Mouse (Mus musculus): ENCODE data around the gene E330034G19Rik.

DNA sequence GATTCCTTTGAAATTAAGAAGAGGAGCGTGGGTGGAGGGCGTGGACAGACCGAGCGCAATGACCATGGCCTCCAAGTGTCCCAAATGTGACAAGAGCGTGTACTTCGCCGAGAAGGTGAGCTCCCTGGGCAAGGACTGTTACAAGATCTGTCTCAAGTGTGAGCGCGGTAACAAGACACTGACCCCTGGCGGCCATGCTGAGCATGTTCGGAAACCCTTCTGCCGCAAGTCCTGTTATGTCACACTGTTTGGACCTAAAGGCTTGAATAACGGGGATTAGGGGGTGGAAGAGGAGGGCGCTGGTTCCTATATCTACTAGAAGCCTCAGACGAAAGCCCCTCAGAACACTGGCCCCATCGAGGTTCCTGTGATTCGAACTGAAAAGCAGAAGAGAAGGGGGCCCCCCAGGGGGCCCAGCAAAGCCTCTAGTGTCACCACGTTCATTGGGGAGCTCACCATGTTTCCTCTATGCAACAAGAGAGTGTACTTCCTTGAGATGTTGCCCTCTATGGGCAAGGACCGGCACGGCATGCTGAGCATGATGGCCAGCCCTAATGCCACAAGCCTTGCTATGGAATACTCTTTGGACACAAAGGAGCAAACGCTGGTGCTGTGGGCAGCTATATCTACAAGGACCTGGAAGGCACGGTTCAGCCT, 65.4 kb downstream of the E330034G19Rik start:
- TF ChIP-seq HCFC1 (IDR thresholded peaks at IDR 0.05; ENCODE audit: low read depth, low read length) (no peak), JUND (conservative IDR thresholded peaks at IDR 0.05; ENCODE audit: low read depth, low read length) (no peak), RAD21 (IDR thresholded peaks at IDR 0.05; ENCODE audit: low read depth, low read length) (peak; percentile 43), CHD1 (IDR thresholded peaks at IDR 0.05; ENCODE audit: low read depth, low read length) (no peak), EP300 (IDR thresholded peaks at IDR 0.05; ENCODE audit: low read length) (no peak), MAFK (IDR thresholded peaks at IDR 0.05; ENCODE audit: insufficient replicate concordance, low read length) (no peak)

Measured in CH12.LX (cell line).